Mouse (Mus musculus): ENCODE results near the gene Syne4.

The Syne4 gene

GRCm38 (mm10) chr7:30296816-30297215, 17.8 kb upstream of the Syne4 start:
- no peak for DNase-seq (ENCODE audit: low spot score)

GRCm38 (mm10) chr7:30297266-30297665, 17.3 kb upstream of the Syne4 start:
- no peak for DNase-seq (ENCODE audit: low spot score)

- no peak for DNase-seq (ENCODE audit: low spot score)
Measured at GRCm38 (mm10) chr7:30300914-30301313, 13.7 kb upstream of the Syne4 start.

- DNase-seq (ENCODE audit: low spot score) = no peak
Measured at GRCm38 (mm10) chr7:30306083-30306779, 8.4 kb upstream of the Syne4 start.

DNA sequence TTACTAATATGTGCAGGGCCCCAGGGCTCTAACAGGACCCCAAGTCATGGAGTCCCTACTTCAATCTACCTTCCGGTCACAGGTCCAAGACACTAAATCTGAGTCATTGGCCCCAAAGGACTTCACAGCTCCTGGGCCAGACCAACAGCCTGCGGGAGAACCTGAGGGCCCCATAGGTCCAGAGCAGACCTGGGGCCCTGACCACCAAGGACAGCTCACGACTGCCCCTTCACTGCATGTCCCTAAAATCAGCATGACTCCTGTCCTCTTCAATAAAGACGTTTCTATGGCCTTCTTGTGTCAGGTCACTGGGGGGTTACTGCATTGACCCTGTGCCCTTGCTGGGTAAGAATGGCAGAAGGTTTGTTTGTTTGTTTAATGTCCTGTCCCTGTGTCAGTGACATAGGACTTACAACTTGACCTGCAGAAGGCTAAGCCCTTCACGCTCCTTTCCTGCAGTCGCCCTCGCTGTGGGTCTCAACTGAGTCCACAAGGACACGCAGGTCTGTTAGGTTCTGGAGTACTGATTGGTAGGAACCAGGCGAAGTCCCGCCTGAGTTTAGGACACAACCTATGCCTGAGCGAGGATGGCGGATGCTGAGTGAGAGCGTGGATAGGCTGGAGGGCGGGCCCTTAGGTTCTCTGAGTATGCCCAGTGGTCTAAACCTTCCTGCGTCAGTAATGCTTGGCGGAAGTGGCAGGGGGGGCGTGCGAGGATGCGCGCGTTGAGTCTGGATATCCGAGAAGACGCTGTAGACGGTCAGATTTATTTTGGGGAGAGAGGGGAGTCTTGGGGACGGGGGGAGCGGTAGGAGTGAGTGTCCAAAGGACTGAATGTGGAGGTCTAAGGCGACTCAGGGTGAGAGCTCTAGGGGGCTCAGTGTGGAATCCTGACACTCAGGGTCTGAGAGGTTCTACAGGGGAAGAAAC, 6.3 kb upstream of the Syne4 start, which contains the start of gene Alkbh6:
Alkbh6 (plus strand) TSS at position 642 of the 930 bp plus-strand sequence.
- DNase-seq (ENCODE audit: low spot score) = peak; percentile 87

- DNase-seq (ENCODE audit: low spot score) = no peak
Measured at GRCm38 (mm10) chr7:30309395-30310129, 5.0 kb upstream of the Syne4 start.

- no peak for DNase-seq (ENCODE audit: low spot score)
Measured at GRCm38 (mm10) chr7:30310136-30310535, 4.5 kb upstream of the Syne4 start.

- DNase-seq (ENCODE audit: low spot score) = no peak
Measured at GRCm38 (mm10) chr7:30313666-30314320, 814 bp upstream of the Syne4 start.

DNA sequence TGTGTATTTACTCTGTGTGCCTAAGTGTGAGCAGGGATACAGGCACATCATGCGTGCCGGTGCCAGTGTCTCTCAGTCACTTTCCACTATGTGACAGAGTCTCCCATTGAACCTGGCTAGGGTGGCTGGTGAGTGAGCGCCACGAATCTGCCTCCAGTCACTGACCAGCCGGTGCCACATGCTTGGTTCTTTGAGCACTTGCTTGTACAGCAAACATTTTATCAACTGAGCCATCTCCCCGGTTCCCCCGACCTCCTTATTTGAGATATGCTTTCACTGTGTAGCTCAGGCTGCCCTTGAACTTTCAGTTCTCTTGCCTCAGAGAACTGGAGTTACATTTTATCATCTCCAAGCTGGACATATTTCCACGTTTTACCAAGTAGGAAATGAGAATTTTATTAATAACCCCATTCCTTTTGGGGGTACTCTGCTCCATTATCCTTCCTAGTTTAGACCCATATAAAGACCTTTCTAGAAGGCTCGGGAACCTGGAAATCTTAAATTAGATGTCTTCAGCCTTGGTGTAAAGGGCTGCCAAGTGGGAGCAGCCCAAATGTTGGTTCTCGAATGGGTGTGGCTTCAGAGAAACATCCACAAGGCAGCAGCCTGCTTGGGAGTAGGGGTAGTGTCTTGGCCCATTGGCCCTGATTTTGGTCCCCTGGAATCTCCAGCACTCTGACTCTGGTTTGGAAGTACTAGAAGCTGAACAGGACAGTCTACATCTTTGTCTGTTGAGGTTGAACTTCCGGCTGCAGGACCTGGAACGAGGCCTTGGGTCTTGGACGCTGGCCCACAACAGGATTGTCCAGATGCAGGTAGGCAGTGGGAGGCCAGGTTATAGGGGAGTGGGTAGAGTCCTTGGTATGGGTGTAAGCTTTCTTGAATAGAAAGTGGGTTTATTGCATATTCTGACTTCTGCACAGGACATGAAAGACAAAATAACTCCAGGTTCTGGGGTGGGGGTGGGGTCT, 1.2 kb downstream of the Syne4 start:
- DNase-seq (ENCODE audit: low spot score) = no peak

DNA sequence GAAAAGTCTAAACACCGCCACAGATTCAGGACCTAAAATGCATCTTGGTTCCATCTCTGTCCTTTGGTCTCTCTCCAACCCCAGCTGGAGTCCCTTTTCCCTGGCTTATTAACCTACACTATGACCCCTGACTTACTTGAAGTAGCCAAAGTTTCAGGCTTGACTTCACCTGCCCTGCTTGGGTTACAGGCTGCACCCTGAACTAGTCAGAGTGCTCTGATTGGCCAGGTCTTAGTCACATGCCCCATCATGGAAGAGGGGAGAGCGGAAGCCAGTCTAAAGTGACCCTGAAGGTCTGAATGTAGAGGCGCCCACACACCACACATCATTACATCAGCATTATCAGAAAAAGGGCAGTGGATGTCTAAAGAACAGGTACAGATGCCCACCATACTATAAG, 3.5 kb downstream of the Syne4 start:
- no peak for DNase-seq (ENCODE audit: low spot score)

- no peak for DNase-seq (ENCODE audit: low spot score)
Measured at GRCm38 (mm10) chr7:30320946-30321345, 6.3 kb downstream of the Syne4 start.

- DNase-seq (ENCODE audit: low spot score) = peak; percentile 55
Measured at GRCm38 (mm10) chr7:30321539-30322284, 7.1 kb downstream of the Syne4 start, which contains the start of gene E130208F15Rik. TSS of gene E130208F15Rik (plus strand) at chr7:30321740.

DNA sequence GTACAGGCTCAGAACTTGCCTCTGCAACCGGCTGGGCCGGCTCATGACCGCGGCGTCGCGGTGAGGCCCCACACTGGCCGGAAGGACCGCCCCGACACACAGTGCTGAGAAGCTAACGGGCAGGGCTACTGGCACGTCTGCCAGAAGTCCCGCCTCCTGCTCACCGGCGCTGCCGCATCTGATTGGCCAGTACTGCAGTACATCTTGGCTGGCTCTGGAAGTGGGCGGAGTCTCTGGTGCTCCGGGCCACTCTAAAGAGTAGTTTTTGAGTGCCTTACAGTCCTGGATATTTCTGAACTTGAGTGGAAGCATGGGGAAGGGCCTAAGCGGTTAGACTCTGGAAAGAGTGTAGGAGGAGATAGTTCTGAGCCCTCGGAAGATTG, 7.7 kb downstream of the Syne4 start:
- peak; percentile 97 for DNase-seq (ENCODE audit: low spot score)

DNA sequence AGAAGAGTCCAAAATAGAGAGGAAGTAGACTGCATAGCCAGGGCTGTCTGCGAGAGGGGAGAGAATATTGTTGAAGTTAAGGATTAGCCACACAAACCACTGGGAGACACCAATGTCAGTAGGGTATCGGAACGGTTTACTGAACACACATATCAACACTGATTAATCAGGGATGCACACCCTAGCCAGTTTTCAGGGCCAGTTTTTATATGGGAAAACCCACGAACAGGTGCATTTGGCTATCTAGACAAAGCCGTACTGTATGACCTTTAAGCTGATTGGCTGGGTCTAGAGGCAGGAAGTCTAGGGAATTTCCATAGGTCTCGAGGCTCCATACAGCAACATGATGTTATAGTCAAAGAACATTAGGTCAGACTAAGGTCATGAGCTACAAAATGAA, 8.3 kb downstream of the Syne4 start:
- DNase-seq (ENCODE audit: low spot score) = no peak

- DNase-seq (ENCODE audit: low spot score) = no peak
Measured at GRCm38 (mm10) chr7:30323795-30324194, 9.2 kb downstream of the Syne4 start, which contains the start of gene Sdhaf1. TSS of gene Sdhaf1 (minus strand) at chr7:30323895.

DNA sequence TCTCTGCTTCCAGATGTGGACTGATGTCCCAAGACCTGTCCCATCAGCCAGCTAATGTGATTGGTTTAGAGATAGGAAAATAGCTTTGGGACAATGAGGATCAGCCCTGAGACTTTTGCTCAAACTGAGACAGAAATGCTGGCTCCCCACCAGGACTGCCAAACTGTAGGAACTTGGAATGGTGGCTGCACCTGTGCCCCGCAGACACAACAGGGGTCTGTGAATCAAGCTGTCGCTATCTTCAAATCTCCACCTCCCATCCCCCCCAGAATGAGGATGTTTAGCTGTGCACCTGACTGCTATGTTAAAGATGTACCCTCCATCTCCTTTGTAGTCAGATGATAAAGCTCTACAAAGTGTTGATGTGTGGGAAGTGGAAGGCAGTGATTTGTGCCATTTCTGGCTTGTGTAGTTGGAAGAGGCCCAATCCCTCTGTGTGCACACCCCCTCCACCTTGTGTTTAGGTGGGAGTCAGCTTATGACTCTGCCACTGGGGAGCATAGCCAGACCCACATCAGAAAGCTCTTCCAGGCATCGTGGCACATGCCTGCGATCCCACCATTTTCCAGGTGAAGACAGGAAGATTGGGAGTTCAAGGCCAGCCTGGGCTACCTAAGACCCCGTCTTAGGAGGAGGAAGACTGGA, 9.8 kb downstream of the Syne4 start:
- DNase-seq (ENCODE audit: low spot score) = no peak

- no peak for DNase-seq (ENCODE audit: low spot score)
Measured at GRCm38 (mm10) chr7:30325364-30325763, 10.8 kb downstream of the Syne4 start.

DNA sequence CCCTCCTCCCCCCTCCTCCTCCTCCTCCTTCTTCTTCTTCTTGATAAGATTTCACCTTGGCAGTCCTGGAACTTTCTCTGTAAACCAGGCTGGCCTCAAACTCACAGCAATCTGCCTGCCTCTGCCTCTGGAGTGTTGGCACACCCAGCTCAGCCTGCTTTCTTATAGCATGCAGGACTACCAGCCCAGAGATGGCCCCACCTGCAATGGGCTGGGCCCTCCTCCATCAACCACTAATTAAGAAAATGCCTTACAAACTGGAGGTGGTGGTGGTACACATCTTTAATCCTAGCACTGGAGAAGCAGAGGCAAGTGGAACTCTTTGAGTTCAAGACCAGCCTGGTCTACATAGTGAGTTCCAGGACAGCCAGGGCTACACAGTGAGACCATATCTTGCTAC, 11.8 kb downstream of the Syne4 start:
- DNase-seq (ENCODE audit: low spot score) = no peak

GRCm38 (mm10) chr7:30327140-30327539, 12.5 kb downstream of the Syne4 start:
- DNase-seq (ENCODE audit: low spot score) = no peak
